Mouse (Mus musculus) G1E (cell line): ENCODE results near the gene Ski.

Experiments
- CTCF ChIP-seq: IDR thresholded peaks from 2 replicates; pipeline ENCODE4 v1.5.1; 2012; ENCODE audit warnings: low read depth, low read length, inconsistent platforms, mixed read lengths
- GATA1 ChIP-seq: IDR thresholded peaks from 2 replicates; pipeline ENCODE4 v1.6.1; 2012; ENCODE audit warnings: borderline replicate concordance, low read length, inconsistent platforms, mixed read lengths
- POLR2AphosphoS5 ChIP-seq: IDR thresholded peaks from 2 replicates; pipeline ENCODE4 v1.6.1; 2012; ENCODE audit warnings: low read depth, low read length, inconsistent platforms; ENCODE audit not compliant: insufficient replicate concordance
- TAL1 ChIP-seq: conservative IDR thresholded peaks from 2 replicates; pipeline ENCODE4 v1.6.1; 2012; ENCODE audit warnings: low read depth, low read length, inconsistent platforms, mixed read lengths

DNA sequence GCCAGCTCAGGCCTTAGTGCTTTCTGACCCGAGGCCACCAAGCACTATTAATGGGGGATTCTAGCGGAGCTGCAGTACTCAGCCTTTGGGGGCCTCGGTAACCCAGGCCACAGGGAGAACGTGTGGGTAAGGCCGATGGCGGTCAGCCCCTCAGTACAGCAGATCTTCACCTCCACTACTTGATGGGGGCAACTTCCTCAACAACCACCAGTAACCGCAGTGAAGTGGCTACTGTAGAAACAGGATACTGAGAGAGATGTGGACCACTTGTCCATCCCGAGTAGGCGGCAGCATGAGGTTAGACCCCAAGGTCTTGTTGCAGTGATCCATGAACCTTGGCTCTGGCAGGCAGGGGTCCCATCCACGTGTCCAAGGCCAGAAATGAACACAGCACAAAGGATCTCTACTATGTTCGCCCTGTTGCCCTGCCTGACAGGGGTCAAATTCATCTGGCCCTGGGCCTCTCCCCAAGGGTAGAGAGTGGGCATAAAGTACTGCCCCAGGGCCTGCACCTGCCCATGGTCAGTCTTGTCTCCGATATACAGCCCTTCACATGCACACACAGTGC lies 71.1 kb downstream of the Ski start:
- no peak for TF ChIP-seq CTCF
- no peak for TF ChIP-seq POLR2AphosphoS5
- TF ChIP-seq GATA1, result no peak
- no peak for TF ChIP-seq TAL1
